Mouse (Mus musculus) midbrain, postnatal 0 days (tissue): ENCODE data around the gene 4930579F01Rik. TPM values are rescaled to one million over a fixed set of nuclear protein-coding genes. Genes with fewer than 3 reads are reported as not detected.

Experiments
- ATAC-seq: fragments of 200-750 bp; cut with Nextera tagmentation; 2 replicates; pipeline ENCODE4 v1.8.0; 2017; ENCODE audit warnings: moderate number of reproducible peaks, mild to moderate bottlenecking, moderate TSS enrichment, moderate library complexity; ENCODE audit not compliant: low FRiP score
- DNase-seq: peaks from one replicate; pipeline ENCODE4 v3.0.0-alpha.2; 2015; ENCODE audit warnings: low spot score
- H3K27ac ChIP-seq: fragments of 300-500 bp; sonication (generic); 2 replicates; pipeline ENCODE4 v1.5.1; 2014; ENCODE audit warnings: low read depth, mild to moderate bottlenecking, low read length, mixed read lengths
- H3K27me3 ChIP-seq: fragments of 300-500 bp; sonication (generic); 2 replicates; pipeline ENCODE4 v1.6.1; 2014; ENCODE audit warnings: low read length, control low read depth, mixed read lengths; ENCODE audit not compliant: insufficient read depth
- H3K36me3 ChIP-seq: fragments of 300-500 bp; sonication (generic); 2 replicates; pipeline ENCODE4 v1.6.1; 2014; ENCODE audit warnings: low read length, control low read depth, mixed read lengths; ENCODE audit not compliant: insufficient read depth
- H3K4me1 ChIP-seq: fragments of 300-500 bp; sonication (generic); 2 replicates; pipeline ENCODE4 v1.6.1; 2014; ENCODE audit warnings: mild to moderate bottlenecking, control low read depth, antibody characterized with exemption, low read length, mixed read lengths; ENCODE audit not compliant: insufficient read depth
- H3K4me2 ChIP-seq: fragments of 300-500 bp; sonication (generic); 2 replicates; pipeline ENCODE4 v1.6.1; 2014; ENCODE audit warnings: low read depth, mild to moderate bottlenecking, low read length, mixed read lengths; ENCODE audit not compliant: poor library complexity, severe bottlenecking
- H3K4me3 ChIP-seq: fragments of 300-500 bp; sonication (generic); 2 replicates; pipeline ENCODE4 v1.5.1; 2014; ENCODE audit warnings: low read depth, mild to moderate bottlenecking, low read length, moderate library complexity
- H3K9ac ChIP-seq: fragments of 300-500 bp; sonication (generic); replicated peaks from 2 replicates; pipeline ENCODE4 v1.6.1; 2014; ENCODE audit warnings: mild to moderate bottlenecking, low read length, moderate library complexity, mixed read lengths; ENCODE audit not compliant: poor library complexity, severe bottlenecking
- H3K9me3 ChIP-seq: fragments of 300-500 bp; sonication (generic); 2 replicates; pipeline ENCODE4 v1.6.1; 2016; ENCODE audit warnings: low read length, control low read depth
- CTCF ChIP-seq: IDR thresholded peaks from 2 replicates; pipeline ENCODE4 v1.5.1; 2016; ENCODE audit warnings: antibody characterized with exemption, mild to moderate bottlenecking
- WGBS: fragments of 180-500 bp; shearing (Covaris S2); extraction: QIAGEN DNeasy Blood & Tissue Kit; methylation state at CpG from one replicate; pipeline ENCODE4 v1.1.7; 2014; 5-methylcytosine and 5-hydroxymethylcytosine counted together
- polyA plus RNA-seq: library from polyadenylated mRNA; unstranded; fragments of >200 nt; fragmentation: Nextera tagmentation; extraction: Ambion mirVana; gene quantifications from 2 replicates; pipeline ENCODE4 v1.2.1, GENCODE M21; 2015
- total RNA-seq: library from RNA; depleted of rRNA; stranded (reverse); fragments of >200 nt; gene quantifications from 2 replicates; pipeline ENCODE4 v1.2.3, GENCODE M21; 2014

4930579F01Rik gene
- total and polyA plus RNA-seq, 2 experiments from 2014 or later: not detected

DNA sequence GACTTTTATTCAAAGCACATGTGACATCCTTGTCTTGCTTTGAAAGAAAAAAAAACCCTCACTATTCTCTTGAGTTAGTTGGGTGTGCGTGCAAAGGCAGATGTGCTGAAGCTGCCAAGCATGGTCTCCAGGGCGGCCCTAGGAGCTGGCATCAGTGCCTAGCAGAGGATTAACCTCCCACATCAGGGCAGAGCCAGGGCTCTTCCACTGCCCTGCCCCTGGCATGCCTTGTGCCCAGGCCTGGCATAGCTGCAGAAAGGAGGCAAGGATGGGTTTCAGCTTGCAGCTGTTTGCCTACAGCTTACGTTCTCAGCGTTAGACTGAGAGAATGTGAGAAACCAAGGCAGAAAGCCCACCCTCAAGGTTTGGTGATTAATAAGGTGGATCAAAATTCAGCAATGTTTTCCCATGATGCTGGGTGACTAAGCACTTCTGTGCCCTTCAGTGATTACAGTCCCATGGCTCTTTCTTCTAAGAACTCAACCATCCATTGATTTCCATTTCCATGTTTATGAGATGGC is 18.9 kb upstream of the 4930579F01Rik start:
- Histone ChIP-seq H3K9ac (no peak overlapping the region), H3K36me3 (no peaks in the 10 kb centered on the region), H3K27ac (no peak overlapping the region), H3K9me3 (no peaks in the 10 kb centered on the region), H3K27me3 (no peaks in the 10 kb centered on the region), H3K4me1 (no peaks in the 10 kb centered on the region), H3K4me3 (no peak overlapping the region), H3K4me2 (no peak overlapping the region)
- no peak for TF ChIP-seq CTCF
- 83% methylated on average over 4 of the region's 4 CpGs for WGBS
- no peak for ATAC-seq
- no peak for DNase-seq

DNA sequence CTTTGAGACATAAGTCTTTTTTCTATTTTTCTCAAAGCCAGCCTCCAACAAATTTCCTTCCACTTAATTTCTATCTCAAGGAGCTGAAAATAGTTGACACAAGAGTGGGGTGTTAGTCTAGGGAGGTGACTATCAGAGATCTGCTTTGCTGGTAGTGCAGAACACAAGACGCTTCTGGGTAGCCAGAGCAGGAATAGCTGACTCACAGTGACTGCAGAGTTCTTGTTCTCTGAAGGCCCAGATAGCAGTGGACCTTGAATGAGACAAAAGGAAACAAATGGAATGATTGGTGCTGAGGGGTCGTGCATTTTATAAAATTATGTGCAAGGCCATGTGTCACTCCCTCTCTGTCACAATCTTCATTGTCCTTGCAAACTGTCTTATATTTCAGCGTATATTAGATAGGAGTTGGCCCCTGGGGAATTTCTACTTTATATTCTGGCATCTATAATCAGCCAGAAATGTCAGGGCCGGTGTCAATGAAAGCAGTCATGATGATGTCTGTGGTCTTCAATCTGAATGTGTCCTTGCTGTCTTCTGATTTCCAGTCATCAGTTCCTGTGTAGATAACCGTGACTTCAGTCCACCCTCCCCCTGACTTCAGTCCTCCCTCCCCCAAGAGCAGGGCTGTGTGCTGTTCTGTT is 16.9 kb upstream of the 4930579F01Rik start:
- Histone ChIP-seq H3K4me3 (no peak overlapping the region), H3K4me1 (no peaks in the 10 kb centered on the region), H3K4me2 (no peak overlapping the region), H3K27me3 (no peaks in the 10 kb centered on the region), H3K36me3 (no peaks in the 10 kb centered on the region), H3K9ac (no peak overlapping the region), H3K9me3 (no peaks in the 10 kb centered on the region), H3K27ac (no peak overlapping the region)
- ATAC-seq: no peak
- WGBS: 81% methylated on average over 5 of the region's 5 CpGs
- DNase-seq: no peak
- no peak for TF ChIP-seq CTCF

DNA sequence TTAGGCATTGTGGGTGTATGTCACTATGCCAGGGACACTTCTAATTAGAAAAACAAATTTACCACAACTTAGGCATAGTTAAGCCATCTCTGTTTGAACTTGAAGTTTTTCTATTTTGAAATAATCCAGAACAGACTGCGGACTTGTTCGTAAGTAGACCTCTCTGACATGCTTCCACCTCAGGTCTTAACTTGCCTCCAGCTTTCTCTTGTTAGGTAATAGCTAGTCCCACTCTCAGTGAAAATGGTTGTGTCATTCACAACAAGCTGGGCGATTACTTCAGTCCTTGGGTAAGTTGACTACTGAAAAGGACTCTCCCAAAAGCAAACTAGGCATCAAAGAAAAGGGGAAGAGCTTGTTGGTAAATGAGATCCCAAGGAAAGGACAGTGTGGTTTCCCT is 15.2 kb upstream of the 4930579F01Rik start:
- 90% methylated on average over 3 of the region's 3 CpGs for WGBS
- no peak overlapping the region for H3K4me2 ChIP-seq
- no peak for TF ChIP-seq CTCF
- H3K27ac ChIP-seq: no peak overlapping the region
- no peak overlapping the region for H3K9ac ChIP-seq
- H3K4me1 ChIP-seq: no peaks in the 10 kb centered on the region
- H3K27me3 ChIP-seq: no peaks in the 10 kb centered on the region
- no peak for ATAC-seq
- H3K36me3 ChIP-seq: no peaks in the 10 kb centered on the region
- no peaks in the 10 kb centered on the region for H3K9me3 ChIP-seq
- H3K4me3 ChIP-seq: no peak overlapping the region
- DNase-seq: no peak

DNA sequence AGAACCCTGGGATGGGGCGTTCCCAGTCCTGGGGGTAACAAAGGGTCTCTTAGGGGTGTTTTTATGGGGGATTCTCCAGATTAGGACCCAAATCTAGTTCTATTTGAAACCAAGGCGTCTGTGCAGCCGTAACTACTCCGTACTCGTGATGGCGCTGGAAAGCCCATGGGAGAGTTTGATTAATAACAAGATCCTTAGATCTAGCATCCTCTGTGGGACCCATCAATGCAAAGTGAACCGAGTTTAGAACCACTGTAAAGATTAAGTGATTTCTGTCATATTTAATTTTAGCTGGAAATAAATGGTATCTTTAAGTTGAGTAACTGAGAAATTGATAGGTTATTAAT is 5.1 kb upstream of the 4930579F01Rik start:
- TF ChIP-seq CTCF: no peak
- H3K4me2 ChIP-seq: peak overlapping the region; percentile 45; the same call in 1 of the 2 replicates
- H3K4me1 ChIP-seq: no peaks in the 10 kb centered on the region
- no peak overlapping the region for H3K9ac ChIP-seq
- H3K36me3 ChIP-seq: no peaks in the 10 kb centered on the region
- no peak for ATAC-seq
- no peak for DNase-seq
- 67% methylated on average over 7 of the region's 7 CpGs for WGBS
- H3K27ac ChIP-seq: no peak overlapping the region
- H3K27me3 ChIP-seq: no peaks in the 10 kb centered on the region
- H3K9me3 ChIP-seq: no peaks in the 10 kb centered on the region
- no peak overlapping the region; the same call in 1 of the 2 replicates for H3K4me3 ChIP-seq

DNA sequence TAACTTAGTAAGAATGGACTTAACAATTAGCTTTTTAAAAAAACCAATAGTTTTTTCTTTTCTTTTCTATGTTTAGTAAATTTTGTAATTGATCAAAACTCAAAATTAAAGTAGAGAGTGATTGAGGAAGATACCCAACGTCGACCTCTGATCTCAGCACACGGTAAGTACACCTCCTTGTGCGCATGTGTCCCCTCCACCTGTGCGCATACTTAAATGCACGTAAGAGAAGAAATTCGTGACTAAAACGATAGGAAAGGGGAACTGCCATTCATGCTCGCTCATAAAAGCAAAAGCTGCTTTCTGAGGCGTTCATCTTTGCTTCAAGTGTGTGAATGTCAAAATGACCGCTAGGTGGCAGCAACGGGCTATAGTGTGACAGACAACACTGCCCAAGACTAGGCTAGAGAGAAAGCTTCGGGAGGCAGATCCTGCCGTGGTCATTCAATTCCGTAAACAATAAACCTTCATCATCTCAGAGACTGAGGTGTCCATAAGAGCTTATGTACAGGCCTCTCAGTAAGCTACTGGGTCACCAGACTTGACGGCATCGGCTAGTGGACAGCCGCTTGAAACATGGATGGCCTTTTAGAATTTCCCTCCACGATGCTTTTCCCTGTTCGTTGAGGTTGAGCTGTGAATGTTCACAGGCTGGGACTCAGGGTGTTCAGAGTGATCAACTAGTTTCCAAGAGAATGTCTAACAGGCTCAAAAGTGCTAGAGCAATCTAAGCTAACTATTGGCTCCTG is 4.5 kb upstream of the 4930579F01Rik start:
- no peaks in the 10 kb centered on the region for H3K36me3 ChIP-seq
- no peaks in the 10 kb centered on the region for H3K9me3 ChIP-seq
- WGBS: 20% methylated on average over 20 of the region's 20 CpGs
- H3K4me1 ChIP-seq: no peaks in the 10 kb centered on the region
- H3K4me3 ChIP-seq: peak overlapping the region; percentile 29
- peak; percentile 95 for ATAC-seq
- DNase-seq: peak; percentile 96
- no peak overlapping the region for H3K27ac ChIP-seq
- peak overlapping the region; percentile 45 for H3K4me2 ChIP-seq
- H3K27me3 ChIP-seq: no peaks in the 10 kb centered on the region
- TF ChIP-seq CTCF: peak; percentile 98
- H3K9ac ChIP-seq: no peak overlapping the region; the same call in 1 of the 2 replicates

DNA sequence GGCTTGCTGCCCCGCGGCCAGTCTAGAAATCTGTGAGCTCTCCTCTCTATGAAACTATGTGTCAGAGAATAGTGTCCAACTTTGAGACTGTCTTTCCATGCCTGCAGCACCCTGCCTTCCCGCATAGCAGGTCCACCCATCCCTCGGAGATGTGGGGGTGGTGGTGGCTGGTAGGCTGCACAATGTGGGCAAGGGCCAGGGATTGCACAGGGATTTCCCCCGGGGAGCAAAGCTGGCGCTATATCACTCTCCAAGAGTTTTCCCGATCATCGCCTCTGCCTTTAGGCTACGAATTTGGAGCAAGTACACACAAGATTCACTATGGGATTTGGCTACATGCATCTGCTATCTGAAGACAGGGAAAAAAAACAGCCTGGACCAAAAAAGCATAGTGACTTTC is 3.9 kb upstream of the 4930579F01Rik start:
- ATAC-seq (0 out of 2 replicates have a peak, but pooled peaks have one; percentile 17), DNase-seq (no peak)
- Histone ChIP-seq H3K4me2 (no peak overlapping the region), H3K4me3 (no peak overlapping the region), H3K9ac (0 out of 2 replicates have a peak overlapping the region, but pooled peaks have one; percentile 24), H3K36me3 (no peaks in the 10 kb centered on the region), H3K4me1 (no peaks in the 10 kb centered on the region), H3K9me3 (no peaks in the 10 kb centered on the region), H3K27me3 (no peaks in the 10 kb centered on the region), H3K27ac (no peak overlapping the region)
- 61% methylated on average over 9 of the region's 9 CpGs for WGBS
- no peak for TF ChIP-seq CTCF
